Mouse (Mus musculus) bone marrow, adult 2 months (tissue): Measurements from ENCODE around the gene Cab39.

Source experiments
- CTCF ChIP-seq: fragments of 200-500 bp; IDR thresholded peaks from 2 replicates; pipeline ENCODE4 v1.5.1; 2011; ENCODE audit warnings: low read length, control low read depth; ENCODE audit not compliant: control insufficient read depth, insufficient read depth
- POLR2A ChIP-seq: fragments of 200-500 bp; IDR thresholded peaks from 2 replicates; pipeline ENCODE4 v1.6.1; 2011; ENCODE audit warnings: low read depth, mild to moderate bottlenecking, control low read depth, low read length, borderline replicate concordance; ENCODE audit not compliant: control insufficient read depth

DNA sequence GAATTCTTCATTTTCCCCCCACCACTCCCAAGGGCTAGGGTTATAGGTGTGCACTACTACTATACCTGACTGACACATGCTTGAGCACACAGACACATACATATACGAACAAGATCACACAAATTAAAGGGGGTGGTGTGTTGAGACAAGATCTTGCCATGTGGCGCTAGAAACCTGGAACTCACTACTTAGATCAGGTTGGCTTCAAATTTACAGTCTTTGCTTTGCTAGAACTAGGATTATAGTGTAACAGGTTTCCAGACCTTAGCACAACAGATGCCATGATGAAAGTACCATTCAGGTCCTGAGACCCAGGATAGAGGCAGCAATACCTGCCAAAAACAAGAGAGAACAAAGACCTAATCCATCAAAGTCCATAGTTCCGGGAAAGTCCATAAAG lies 1.8 kb upstream of the Cab39 start:
- TF ChIP-seq CTCF, result no peak
- TF ChIP-seq POLR2A, result no peak
